Mouse (Mus musculus): ENCODE data around the gene Hoxa7. TPM values are rescaled to one million over a fixed set of nuclear protein-coding genes. Genes with fewer than 3 reads are reported as not detected.
A peak's percentile ranks its signal among the peaks of the same experiment; 100 is the strongest.

The Hoxa7 gene
- total and polyA plus RNA-seq, 3 experiments, result 0.25 to 0.50 (median 0.31) TPM

GRCm38 (mm10) chr6:52238155-52238545, 16.5 kb upstream of the Hoxa7 start:
- Histone ChIP-seq H3K4me3 (no peak overlapping the region), H3K9ac (ENCODE audit: low read depth, low read length) (no peak overlapping the region), H3K4me1 (ENCODE audit: control insufficient read depth, insufficient read depth, low read length) (no peaks in the 10 kb centered on the region; the same call in 1 of the 2 replicates), H3K79me2 (replicated peaks; ENCODE audit: control insufficient read depth, insufficient read depth, low read length) (no peaks in the 10 kb centered on the region), H3K36me3 (ENCODE audit: control insufficient read depth, insufficient read depth, low read length) (no peaks in the 10 kb centered on the region), H3K27ac (no peak overlapping the region), H3K27me3 (ENCODE audit: control insufficient read depth, insufficient read depth, low read length) (peaks cover 34% of the 10 kb centered on the region)
- peak in 1 of 2 experiments; percentile 13 for DNase-seq
- intact Hi-C loops (cut with DNase I), result no loop called here
- TF ChIP-seq CTCF (IDR thresholded peaks at IDR 0.05) (no peak), EP300 (IDR thresholded peaks at IDR 0.05; ENCODE audit: insufficient read depth, low read depth, low read length) (no peak), POLR2A (IDR thresholded peaks at IDR 0.05; ENCODE audit: insufficient read depth, low read depth, low read length) (no peak)
- WGBS, result 11% methylated on average over 7 of the region's 7 CpGs

- no peaks in the 10 kb centered on the region for H3K79me2 ChIP-seq (replicated peaks; ENCODE audit: control insufficient read depth, insufficient read depth, low read length)
- 13% methylated on average over 10 of the region's 10 CpGs for WGBS
- peaks cover 38% of the 10 kb centered on the region for H3K27me3 ChIP-seq (ENCODE audit: control insufficient read depth, insufficient read depth, low read length)
- no peak overlapping the region for H3K4me3 ChIP-seq
- DNase-seq, result peak in 1 of 2 experiments; percentile 14
- no peak overlapping the region for H3K9ac ChIP-seq (ENCODE audit: low read depth, low read length)
- no peaks in the 10 kb centered on the region for H3K36me3 ChIP-seq (ENCODE audit: control insufficient read depth, insufficient read depth, low read length)
- H3K4me1 ChIP-seq (ENCODE audit: control insufficient read depth, insufficient read depth, low read length), result no peaks in the 10 kb centered on the region; the same call in 1 of the 2 replicates
- H3K27ac ChIP-seq, result no peak overlapping the region
- intact Hi-C loops (cut with DNase I), result no loop called here
- TF ChIP-seq CTCF (IDR thresholded peaks at IDR 0.05) (no peak), POLR2A (IDR thresholded peaks at IDR 0.05; ENCODE audit: insufficient read depth, low read depth, low read length) (no peak), EP300 (IDR thresholded peaks at IDR 0.05; ENCODE audit: insufficient read depth, low read depth, low read length) (no peak)
Measured at GRCm38 (mm10) chr6:52237346-52238154, 15.9 kb upstream of the Hoxa7 start.

- H3K79me2 ChIP-seq (replicated peaks; ENCODE audit: control insufficient read depth, insufficient read depth, low read length), result no peaks in the 10 kb centered on the region
- H3K4me1 ChIP-seq (ENCODE audit: control insufficient read depth, insufficient read depth, low read length), result no peaks in the 10 kb centered on the region; the same call in 1 of the 2 replicates
- H3K4me3 ChIP-seq, result no peak overlapping the region
- H3K9ac ChIP-seq (ENCODE audit: low read depth, low read length), result no peak overlapping the region
- WGBS, result 21% methylated on average over 3 of the region's 3 CpGs
- intact Hi-C loops (cut with DNase I), result no loop called here
- DNase-seq, result peak in 1 of 2 experiments; percentile 13
- H3K27ac ChIP-seq, result no peak overlapping the region
- no peaks in the 10 kb centered on the region for H3K36me3 ChIP-seq (ENCODE audit: control insufficient read depth, insufficient read depth, low read length)
- no peak for TF ChIP-seq POLR2A (IDR thresholded peaks at IDR 0.05; ENCODE audit: insufficient read depth, low read depth, low read length)
- no peak for TF ChIP-seq EP300 (IDR thresholded peaks at IDR 0.05; ENCODE audit: insufficient read depth, low read depth, low read length)
- TF ChIP-seq CTCF (IDR thresholded peaks at IDR 0.05), result no peak
- H3K27me3 ChIP-seq (ENCODE audit: control insufficient read depth, insufficient read depth, low read length), result peaks cover 44% of the 10 kb centered on the region
Measured at GRCm38 (mm10) chr6:52236806-52237205, 15.2 kb upstream of the Hoxa7 start.

- WGBS, result 29% methylated on average over 6 of the region's 6 CpGs
- Histone ChIP-seq H3K36me3 (ENCODE audit: control insufficient read depth, insufficient read depth, low read length) (no peaks in the 10 kb centered on the region), H3K27ac (no peak overlapping the region)
Measured at GRCm38 (mm10) chr6:52235866-52236265, 14.2 kb upstream of the Hoxa7 start.

DNA sequence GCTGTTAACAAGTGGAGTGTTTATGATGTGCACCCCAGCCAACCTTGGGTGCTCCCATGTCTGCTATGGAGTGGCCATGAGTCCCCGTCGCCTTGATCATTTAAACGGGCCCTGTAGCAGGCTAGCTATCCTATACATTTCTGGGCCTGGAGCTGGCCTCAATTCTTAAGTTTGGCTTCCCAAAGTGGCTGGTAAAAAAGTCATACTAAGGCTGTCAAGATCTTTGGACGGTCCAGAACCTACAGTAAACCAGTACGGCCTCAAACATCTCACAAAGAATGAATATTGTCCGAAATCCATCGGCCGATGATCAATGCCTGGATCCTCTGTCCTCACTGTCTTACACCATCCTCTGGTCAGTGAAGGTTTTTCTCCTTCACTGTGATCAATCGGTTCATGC, 13.6 kb upstream of the Hoxa7 start:
- WGBS, result 37% methylated on average over 9 of the region's 9 CpGs
- Histone ChIP-seq H3K9ac (ENCODE audit: low read depth, low read length) (no peak overlapping the region), H3K4me1 (ENCODE audit: control insufficient read depth, insufficient read depth, low read length) (no peaks in the 10 kb centered on the region; the same call in 1 of the 2 replicates), H3K79me2 (replicated peaks; ENCODE audit: control insufficient read depth, insufficient read depth, low read length) (no peaks in the 10 kb centered on the region), H3K27me3 (ENCODE audit: control insufficient read depth, insufficient read depth, low read length) (peaks cover 49% of the 10 kb centered on the region), H3K27ac (no peak overlapping the region), H3K36me3 (ENCODE audit: control insufficient read depth, insufficient read depth, low read length) (no peaks in the 10 kb centered on the region), H3K4me3 (no peak overlapping the region)
- intact Hi-C loops (cut with DNase I), result no loop called here
- TF ChIP-seq POLR2A (IDR thresholded peaks at IDR 0.05; ENCODE audit: insufficient read depth, low read depth, low read length) (no peak), EP300 (IDR thresholded peaks at IDR 0.05; ENCODE audit: insufficient read depth, low read depth, low read length) (no peak), CTCF (IDR thresholded peaks at IDR 0.05) (no peak)
- DNase-seq, result peak; percentile 1 to 9

More at GRCm38 (mm10) chr6:52235866-52236265, 14.2 kb upstream of the Hoxa7 start:
- Histone ChIP-seq H3K9ac (ENCODE audit: low read depth, low read length) (no peak overlapping the region), H3K4me1 (ENCODE audit: control insufficient read depth, insufficient read depth, low read length) (no peaks in the 10 kb centered on the region; the same call in 1 of the 2 replicates), H3K27me3 (ENCODE audit: control insufficient read depth, insufficient read depth, low read length) (peaks cover 43% of the 10 kb centered on the region), H3K79me2 (replicated peaks; ENCODE audit: control insufficient read depth, insufficient read depth, low read length) (no peaks in the 10 kb centered on the region), H3K4me3 (no peak overlapping the region)
- DNase-seq, result peak in 1 of 2 experiments; percentile 11
- intact Hi-C loops (cut with DNase I), result no loop called here
- TF ChIP-seq EP300 (IDR thresholded peaks at IDR 0.05; ENCODE audit: insufficient read depth, low read depth, low read length), result no peak
- no peak for TF ChIP-seq CTCF (IDR thresholded peaks at IDR 0.05)
- TF ChIP-seq POLR2A (IDR thresholded peaks at IDR 0.05; ENCODE audit: insufficient read depth, low read depth, low read length), result no peak
